Mouse (Mus musculus) CH12.LX (cell line): ENCODE results near the gene Fyb. TPM values are rescaled to one million over a fixed set of nuclear protein-coding genes. Genes with fewer than 3 reads are reported as not detected.

ENCODE experiments used
- DNase-seq: peaks from one replicate; pipeline ENCODE4 v3.0.0-alpha.2; 2013; ENCODE audit errors: extremely low read depth
- H3K27ac ChIP-seq: 2 replicates; pipeline ENCODE4 v1.5.1; 2012; ENCODE audit warnings: low read depth, mild to moderate bottlenecking, control low read depth, moderate library complexity; ENCODE audit not compliant: insufficient read depth
- H3K27me3 ChIP-seq: replicated peaks from 2 replicates; pipeline ENCODE3; 2012; ENCODE audit warnings: inconsistent platforms
- H3K36me3 ChIP-seq, 2 experiments: replicated peaks in 1 of 2; 2 replicates each; pipeline versions ENCODE3 to v1.6.1; 2012; ENCODE audit warnings: inconsistent platforms in 1 of 2, low read length in 1 of 2, mild to moderate bottlenecking in 1 of 2, mixed read lengths in 1 of 2, moderate library complexity in 1 of 2; ENCODE audit not compliant: control insufficient read depth in 1 of 2, insufficient read depth in 1 of 2
- H3K4me1 ChIP-seq, 2 experiments: 2 replicates each; pipeline ENCODE4 v1.6.1; 2012; ENCODE audit warnings: inconsistent platforms in 1 of 2, moderate library complexity in 1 of 2; ENCODE audit not compliant: insufficient read depth in 2 of 2, control insufficient read depth in 1 of 2
- H3K4me2 ChIP-seq: 2 replicates; pipeline ENCODE4 v1.6.1; 2012; ENCODE audit warnings: low read depth, mild to moderate bottlenecking, control low read depth; ENCODE audit not compliant: poor library complexity, insufficient read depth, severe bottlenecking
- H3K4me3 ChIP-seq, 3 experiments: fragments of 150-350 bp in 1 of 3; sonication (generic) in 1 of 3; replicated peaks in 1 of 3; 2 replicates each; pipeline versions ENCODE3 to v1.5.1; 2011 to 2012; ENCODE audit warnings: low read depth in 2 of 3, low read length in 2 of 3, mild to moderate bottlenecking in 2 of 3, moderate library complexity in 2 of 3, control low read depth in 1 of 3, improper control_type of control experiment in 1 of 3, inconsistent platforms in 1 of 3, mixed read lengths in 1 of 3; ENCODE audit not compliant: poor library complexity in 1 of 3
- H3K79me2 ChIP-seq: replicated peaks from 2 replicates; pipeline ENCODE4 v1.6.1; 2012; ENCODE audit warnings: mild to moderate bottlenecking, moderate library complexity; ENCODE audit not compliant: control insufficient read depth, poor library complexity, insufficient read depth, severe bottlenecking; ENCODE audit errors: extremely low read depth
- H3K9ac ChIP-seq: 2 replicates; pipeline ENCODE4 v1.6.1; 2012; ENCODE audit warnings: low read depth, mild to moderate bottlenecking, control low read depth, moderate library complexity; ENCODE audit not compliant: insufficient read depth
- H3K9me3 ChIP-seq: replicated peaks from 2 replicates; pipeline ENCODE3; 2012; ENCODE audit warnings: low read length, inconsistent platforms, mixed read lengths
- CHD2 ChIP-seq: IDR thresholded peaks from 2 replicates; pipeline ENCODE4 v1.6.1; 2011; ENCODE audit warnings: low read length, improper control_type of control experiment
- ELF1 ChIP-seq: IDR thresholded peaks from 2 replicates; pipeline ENCODE4 v1.6.1; 2014; ENCODE audit warnings: low read depth, mild to moderate bottlenecking, inconsistent platforms, low read length, improper control_type of control experiment
- EP300 ChIP-seq: IDR thresholded peaks from 2 replicates; pipeline ENCODE4 v1.6.1; 2011; ENCODE audit warnings: low read length, improper control_type of control experiment
- GABPA ChIP-seq: IDR thresholded peaks from 2 replicates; pipeline ENCODE4 v1.6.1; 2012; ENCODE audit warnings: low read depth, low read length, improper control_type of control experiment, inconsistent platforms; ENCODE audit not compliant: insufficient replicate concordance
- IRF4 ChIP-seq: IDR thresholded peaks from 2 replicates; pipeline ENCODE4 v1.6.1; 2014; ENCODE audit warnings: low read depth, mild to moderate bottlenecking, inconsistent platforms, low read length, improper control_type of control experiment
- JUN ChIP-seq: IDR thresholded peaks from 2 replicates; pipeline ENCODE4 v1.6.1; 2011; ENCODE audit warnings: low read depth, mild to moderate bottlenecking, low read length, improper control_type of control experiment, moderate library complexity; ENCODE audit not compliant: insufficient read depth
- JUND ChIP-seq: conservative IDR thresholded peaks from 2 replicates; pipeline ENCODE4 v1.6.1; 2011; ENCODE audit warnings: low read depth, low read length, improper control_type of control experiment
- KAT2A ChIP-seq: IDR thresholded peaks from 2 replicates; pipeline ENCODE4 v1.6.1; 2012; ENCODE audit warnings: low read length, improper control_type of control experiment, inconsistent platforms; ENCODE audit not compliant: insufficient replicate concordance
- MXI1 ChIP-seq: IDR thresholded peaks from 2 replicates; pipeline ENCODE4 v1.6.1; 2011; ENCODE audit warnings: mild to moderate bottlenecking, low read depth, low read length, improper control_type of control experiment
- NELFE ChIP-seq: IDR thresholded peaks from 2 replicates; pipeline ENCODE4 v1.6.1; 2011; ENCODE audit warnings: low read depth, low read length, improper control_type of control experiment
- PAX5 ChIP-seq: IDR thresholded peaks from 2 replicates; pipeline ENCODE4 v1.6.1; 2012; ENCODE audit warnings: low read length, inconsistent platforms, mixed read lengths
- RAD21 ChIP-seq: IDR thresholded peaks from 2 replicates; pipeline ENCODE4 v1.6.1; 2011; ENCODE audit warnings: low read depth, mild to moderate bottlenecking, low read length, improper control_type of control experiment, moderate library complexity
- UBTF ChIP-seq: IDR thresholded peaks from 2 replicates; pipeline ENCODE4 v1.6.1; 2012; ENCODE audit warnings: low read depth, mild to moderate bottlenecking, inconsistent platforms, low read length, improper control_type of control experiment, moderate library complexity
- USF1 ChIP-seq: IDR thresholded peaks from 2 replicates; pipeline ENCODE4 v1.6.1; 2014; ENCODE audit warnings: low read depth, mild to moderate bottlenecking, inconsistent platforms, low read length, improper control_type of control experiment
- USF2 ChIP-seq: conservative IDR thresholded peaks from 2 replicates; pipeline ENCODE4 v1.6.1; 2011; ENCODE audit warnings: low read depth, low read length, improper control_type of control experiment
- ZKSCAN1 ChIP-seq: IDR thresholded peaks from 2 replicates; pipeline ENCODE4 v1.6.1; 2012; ENCODE audit warnings: low read depth, inconsistent platforms, low read length, improper control_type of control experiment, borderline replicate concordance
- ZNF384 ChIP-seq: IDR thresholded peaks from 2 replicates; pipeline ENCODE4 v1.6.1; 2012; ENCODE audit warnings: low read depth, low read length, improper control_type of control experiment, inconsistent platforms
- dilution Hi-C: fragments of 300-500 bp; cut with MboI; formaldehyde crosslinking; loops from 2 replicates; pipeline ENCODE4 v1.14.3; 2020; ENCODE audit warnings: low sequenced_read_pairs; ENCODE audit not compliant: extremely low pct_unique_long_range_greater_than_20kb, extremely low pct_ligation_motif_present
- in situ Hi-C: fragments of 300-500 bp; cut with MboI; formaldehyde crosslinking; loops from 3 replicates; pipeline ENCODE4 v1.14.3; 2019; ENCODE audit warnings: low sequenced_read_pairs, low pct_ligation_motif_present, low pct_unique_long_range_greater_than_20kb, mixed read lengths
- polyA plus RNA-seq: library from polyadenylated mRNA; unstranded; fragments of >175 nt; gene quantifications from 2 replicates; pipeline ENCODE4 v1.2.1, GENCODE M21; 2012; ENCODE audit warnings: low read depth; ENCODE audit not compliant: insufficient read length
- total RNA-seq, 2 experiments: library from RNA; depleted of rRNA; stranded (reverse); fragments of 300-350 nt in 1 of 2; fragments of >200 nt in 1 of 2; gene quantifications; 2 replicates each; pipeline ENCODE4 v1.2.3; 2012 to 2014

Gene Fyb
- total and polyA plus RNA-seq, 3 experiments = 17.6 to 60.1 (median 32.2) TPM

DNA sequence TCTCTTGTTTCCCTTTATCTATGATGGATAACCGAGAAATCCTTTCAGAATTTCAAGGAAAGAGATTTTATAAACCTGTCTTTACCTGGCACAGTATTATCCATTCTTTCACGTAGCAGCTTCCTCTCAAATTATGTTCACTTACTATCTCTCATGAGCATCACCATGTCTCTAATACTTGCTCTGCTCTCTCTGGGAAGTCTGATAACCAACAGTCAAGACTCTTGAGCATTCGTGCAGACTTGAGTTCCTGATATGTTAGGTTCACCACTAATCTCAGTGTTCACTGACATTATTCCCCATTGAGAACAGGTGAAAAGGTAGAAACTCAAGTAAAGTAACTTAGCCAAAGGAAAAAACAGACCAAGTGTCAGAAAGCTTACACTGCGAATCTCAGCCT is 34.9 kb downstream of the Fyb start:
- Histone ChIP-seq H3K4me3 (no peak overlapping the region), H3K79me2 (no peaks in the 10 kb centered on the region), H3K9ac (no peak overlapping the region), H3K4me1 (peaks cover 3 to 16% of the 10 kb centered on the region in 2 experiments), H3K4me2 (no peak overlapping the region), H3K9me3 (no peaks in the 10 kb centered on the region), H3K27me3 (no peaks in the 10 kb centered on the region), H3K36me3 (no peaks in the 10 kb centered on the region), H3K27ac (no peak overlapping the region)
- dilution Hi-C loops = no loop called here
- no peak for TF ChIP-seq MXI1
- in situ Hi-C loops = no loop called here
- no peak for DNase-seq

DNA sequence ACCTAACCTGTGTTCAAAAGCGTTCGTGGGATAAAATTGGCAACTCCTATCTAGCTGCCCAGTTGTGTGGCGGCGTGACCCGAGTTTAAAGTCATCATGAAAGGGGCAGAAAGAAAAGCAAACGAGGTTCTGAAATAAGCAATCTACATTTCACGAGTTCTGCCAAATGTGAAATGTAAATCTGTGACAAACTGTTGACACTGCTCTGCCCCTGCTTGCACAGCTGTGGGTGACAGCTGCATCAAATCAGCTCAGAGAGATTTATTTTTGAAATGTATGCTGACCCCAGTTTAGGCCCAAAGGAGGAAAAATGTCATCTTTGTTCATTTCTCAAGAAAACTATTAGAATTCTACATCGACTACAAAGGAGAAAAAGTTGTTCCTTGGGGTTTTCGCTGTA is 36.5 kb downstream of the Fyb start:
- TF ChIP-seq ELF1 = no peak
- TF ChIP-seq ZNF384 = no peak
- no peak for TF ChIP-seq ZKSCAN1
- no peak for TF ChIP-seq UBTF
- TF ChIP-seq CHD2 = no peak
- no peak for TF ChIP-seq RAD21
- TF ChIP-seq JUN = no peak
- TF ChIP-seq KAT2A = no peak
- TF ChIP-seq IRF4 = no peak
- no peak for TF ChIP-seq PAX5
- TF ChIP-seq NELFE = no peak
- no peak for TF ChIP-seq GABPA
- TF ChIP-seq JUND = no peak
- TF ChIP-seq MXI1 = no peak
- no peak for TF ChIP-seq USF2
- TF ChIP-seq EP300 = no peak
- no peak for TF ChIP-seq USF1
- in situ Hi-C loops = no loop called here
- H3K79me2 ChIP-seq = no peaks in the 10 kb centered on the region
- peaks cover 3 to 16% of the 10 kb centered on the region in 2 experiments for H3K4me1 ChIP-seq
- no peak overlapping the region for H3K9ac ChIP-seq
- no peak overlapping the region for H3K4me2 ChIP-seq
- H3K36me3 ChIP-seq = no peaks in the 10 kb centered on the region
- no peak overlapping the region for H3K27ac ChIP-seq
- dilution Hi-C loops = no loop called here
- no peaks in the 10 kb centered on the region for H3K9me3 ChIP-seq
- H3K4me3 ChIP-seq = no peak overlapping the region
- no peaks in the 10 kb centered on the region for H3K27me3 ChIP-seq
- DNase-seq = no peak
